Mouse (Mus musculus) NIH3T3 (cell line): ENCODE results near the gene Arhgef40.
A peak's percentile ranks its signal among the peaks of the same experiment; 100 is the strongest.
"Not testable (repeated sequence)": the region's sequence is repeated elsewhere in the genome, so short reads cannot be mapped to it uniquely, and the experiment has no call there.

Experiments
- DNase-seq: peaks from one replicate; pipeline ENCODE4 v3.0.0-alpha.2; 2012; ENCODE audit warnings: low read depth

Gene Arhgef40

GRCm38 (mm10) chr14:52019051-52019589 lies 34.6 kb downstream of the Arhgef40 start:
- DNase-seq, result no peak

GRCm38 (mm10) chr14:52019590-52020340 lies 35.2 kb downstream of the Arhgef40 start:
- peak; percentile 97 for DNase-seq

- DNase-seq, result peak; percentile 81
Measured at GRCm38 (mm10) chr14:52020486-52021137, 36.1 kb downstream of the Arhgef40 start, which contains the start of gene Zfp219. Gene Zfp219 (minus strand): TSS chr14:52020733.

GRCm38 (mm10) chr14:52021138-52021529 lies 36.6 kb downstream of the Arhgef40 start:
- DNase-seq, result no peak

- no peak for DNase-seq
Measured at GRCm38 (mm10) chr14:52021568-52022212, 37.2 kb downstream of the Arhgef40 start.

GRCm38 (mm10) chr14:52022244-52022708 lies 37.8 kb downstream of the Arhgef40 start:
- no peak for DNase-seq

GRCm38 (mm10) chr14:52022709-52023459 lies 38.4 kb downstream of the Arhgef40 start:
- peak; percentile 97 for DNase-seq

GRCm38 (mm10) chr14:52024133-52024532 lies 39.6 kb downstream of the Arhgef40 start:
- DNase-seq, result no peak

GRCm38 (mm10) chr14:52026342-52026741 lies 41.8 kb downstream of the Arhgef40 start:
- DNase-seq, result no peak

GRCm38 (mm10) chr14:52035926-52036325 lies 51.4 kb downstream of the Arhgef40 start:
- DNase-seq, result no peak

- DNase-seq, result no peak
Measured at GRCm38 (mm10) chr14:52039332-52039731, 54.8 kb downstream of the Arhgef40 start.

GRCm38 (mm10) chr14:52042359-52042758 lies 57.8 kb downstream of the Arhgef40 start, which contains the start of gene Olfr221:
Gene Olfr221 (minus strand): TSS chr14:52042459.
- DNase-seq, result not testable (repeated sequence)

- DNase-seq, result no peak
Measured at GRCm38 (mm10) chr14:52043446-52043845, 58.9 kb downstream of the Arhgef40 start.

GRCm38 (mm10) chr14:52044901-52045678 lies 60.6 kb downstream of the Arhgef40 start:
- DNase-seq, result peak; percentile 74

- DNase-seq, result no peak
Measured at GRCm38 (mm10) chr14:52045966-52046565, 61.5 kb downstream of the Arhgef40 start.

GRCm38 (mm10) chr14:52052720-52053119 lies 68.2 kb downstream of the Arhgef40 start:
- not testable (repeated sequence) for DNase-seq
